ENCODE assay signal across 9 mouse cellular contexts in genomic region chr2:132094441-132095230, GRCm38 (mm10). TPM values are rescaled to one million over a fixed set of nuclear protein-coding genes. Genes with fewer than 3 reads are reported as not detected.
DNase-seq lines count a peak whose midpoint lies in the region; ATAC-seq lines count a peak whose summit lies in the region.
"Had no signal": no experiment of that assay in that cellular context is flagged by ENCODE, and none has a peak within 500 bp of the region (broad histone marks: within the 10 kb centered on the region; RNA-seq: fewer than 3 reads in every experiment).

No protein-coding gene starts in this region.

- peak; percentile 97 for DNase-seq in heart, adult 11 months
- DNase-seq in heart, adult 8-10 months (ENCODE audit: low spot score): no peak
- DNase-seq in B cell, adult 2 months: peak; percentile 80 to 81
- DNase-seq in heart, postnatal 4 days: peak; percentile 45
- DNase-seq in lung, postnatal 36 days: peak; percentile 83
- DNase-seq in urinary bladder, adult 2 months (ENCODE audit: low spot score): no peak
- DNase-seq in cerebellum, postnatal 4 days (ENCODE audit: low spot score in 2 of 2): no peak
- DNase-seq: left cerebral cortex, postnatal 4 days had no signal

- no peak for ATAC-seq in forebrain, embryonic 13.5 days

- H3K4me2 ChIP-seq in forebrain, embryonic 13.5 days: no peak overlapping the region

- peaks cover 37% of the 10 kb centered on the region for H3K36me3 ChIP-seq in forebrain, embryonic 13.5 days (ENCODE audit: poor library complexity, severe bottlenecking)

- no peaks in the 10 kb centered on the region for H3K27me3 ChIP-seq in forebrain, embryonic 13.5 days

- 0 out of 2 replicates have a peak, but pooled peaks cover 6% of the 10 kb centered on the region for H3K4me1 ChIP-seq in forebrain, embryonic 13.5 days

- no peaks in the 10 kb centered on the region for H3K9me3 ChIP-seq in forebrain, embryonic 13.5 days (replicated peaks)

- 89% methylated on average over 11 of the region's 11 CpGs for whole genome bisulfite sequencing in forebrain, embryonic 13.5 days

- no peak overlapping the region for H3K27ac ChIP-seq in forebrain, embryonic 13.5 days

- H3K4me3 ChIP-seq in forebrain, embryonic 13.5 days: no peak overlapping the region

- no peak overlapping the region for H3K9ac ChIP-seq in forebrain, embryonic 13.5 days

RNA-seq across cellular contexts. Expression of gene Slc23a2, which starts 50.3 kb away (rescaled TPM):
- total RNA-seq in heart, adult 8-10 months (2022): 10 to 100 TPM; 14.5 to 19.5 (median 16.1) TPM
- total RNA-seq in heart, postnatal 4 days (2021): 10 to 100 TPM; 20.3 to 22.8 TPM
- 36.2 and 36.3 TPM in 2 replicates for polyA plus RNA-seq in urinary bladder, adult 2 months (2012; rRNA removed)
- polyA plus RNA-seq in forebrain, embryonic 13.5 days (2015; fragmentation: Nextera tagmentation; extraction: Ambion mirVana): 16.6 and 19.1 TPM in 2 replicates

Comparison
In these comparisons a context has a peak if more than half of its experiments do, and no peak if none do; other contexts are left out.
1. DNase-seq: peak in heart, adult 11 months (single experiment), B cell, adult 2 months (2 of 2), heart, postnatal 4 days (single experiment) and lung, postnatal 36 days (single experiment); none in heart, adult 8-10 months (single experiment), urinary bladder, adult 2 months (single experiment) and cerebellum, postnatal 4 days (0 of 2).